Mouse (Mus musculus): ENCODE results near the gene Srrm3. TPM values are rescaled to one million over a fixed set of nuclear protein-coding genes. Genes with fewer than 3 reads are reported as not detected.

Srrm3 gene
- polyA plus RNA-seq, 1 experiment from 2014 or later = 12.3 TPM

DNA sequence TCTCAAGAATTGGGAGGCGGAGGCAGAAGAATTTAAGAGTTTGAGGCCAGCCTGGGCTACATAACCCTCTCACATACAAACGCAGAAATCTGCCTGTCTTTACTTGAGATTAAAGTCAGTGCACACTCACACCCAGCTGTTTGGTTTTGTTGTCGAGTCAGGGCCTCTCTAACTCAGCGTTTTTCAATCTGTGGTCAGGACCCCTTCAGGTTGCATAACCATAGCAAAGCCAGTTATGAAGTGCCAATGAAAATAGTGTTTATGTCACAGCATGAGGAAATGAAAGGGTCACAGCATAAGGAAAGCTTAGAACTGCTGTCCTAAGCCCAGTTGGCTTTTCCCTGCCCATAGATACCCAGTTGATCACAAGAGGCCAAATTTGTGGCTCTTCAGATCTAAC lies 100.2 kb downstream of the Srrm3 start:
- Histone ChIP-seq H3K9ac (ENCODE audit: low read length) (no peak overlapping the region), H3K9me3 (ENCODE audit: control insufficient read depth, low read length) (no peaks in the 10 kb centered on the region), H3K36me3 (ENCODE audit: control insufficient read depth, insufficient read depth, low read length) (peaks cover 8% of the 10 kb centered on the region; the same call in 1 of the 2 replicates), H3K4me2 (ENCODE audit: low read depth, low read length, severe bottlenecking) (no peak overlapping the region), H3K4me1 (replicated peaks; ENCODE audit: control insufficient read depth, insufficient read depth, low read length) (no peaks in the 10 kb centered on the region), H3K27ac (ENCODE audit: low read depth, low read length) (no peak overlapping the region), H3K4me3 (ENCODE audit: low read depth, low read length) (no peak overlapping the region), H3K27me3 (ENCODE audit: control insufficient read depth, insufficient read depth, low read length) (no peaks in the 10 kb centered on the region)
- ATAC-seq (replicated peaks; ENCODE audit: low FRiP score) (no peak), DNase-seq (ENCODE audit: low spot score) (no peak)
- WGBS = 83% methylated on average over 4 of the region's 4 CpGs

DNA sequence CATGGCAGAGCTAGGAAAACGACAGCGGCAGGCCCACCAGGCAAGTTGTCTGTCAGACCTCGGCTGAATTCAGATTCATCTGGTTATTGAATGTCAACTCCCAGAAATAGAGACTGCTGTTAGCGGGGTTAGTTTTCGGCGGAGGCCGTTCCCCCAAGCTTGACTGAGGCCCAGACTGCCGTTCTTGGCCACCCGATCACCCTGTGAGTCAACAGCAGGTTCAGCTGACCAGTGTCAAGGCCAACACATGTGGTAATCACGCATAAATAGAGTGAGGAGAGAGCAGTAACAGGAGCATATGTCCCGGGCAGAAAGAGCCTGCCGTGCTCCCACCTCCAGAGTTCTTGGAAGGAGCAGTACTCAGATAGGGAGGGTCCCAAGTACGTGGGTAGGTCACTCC lies 100.6 kb downstream of the Srrm3 start:
- 85% methylated on average over 13 of the region's 13 CpGs for WGBS
- H3K27ac ChIP-seq (ENCODE audit: low read depth, low read length) = no peak overlapping the region
- H3K4me3 ChIP-seq (ENCODE audit: low read depth, low read length) = no peak overlapping the region
- no peak overlapping the region for H3K9ac ChIP-seq (ENCODE audit: low read length)
- no peaks in the 10 kb centered on the region for H3K27me3 ChIP-seq (ENCODE audit: control insufficient read depth, insufficient read depth, low read length)
- no peak for DNase-seq (ENCODE audit: low spot score)
- H3K9me3 ChIP-seq (ENCODE audit: control insufficient read depth, low read length) = no peaks in the 10 kb centered on the region
- H3K4me2 ChIP-seq (ENCODE audit: low read depth, low read length, severe bottlenecking) = no peak overlapping the region
- no peak for ATAC-seq (replicated peaks; ENCODE audit: low FRiP score)
- peaks cover 8% of the 10 kb centered on the region; the same call in 1 of the 2 replicates for H3K36me3 ChIP-seq (ENCODE audit: control insufficient read depth, insufficient read depth, low read length)
- H3K4me1 ChIP-seq (replicated peaks; ENCODE audit: control insufficient read depth, insufficient read depth, low read length) = no peaks in the 10 kb centered on the region

- peaks cover 8% of the 10 kb centered on the region; the same call in 1 of the 2 replicates for H3K36me3 ChIP-seq (ENCODE audit: control insufficient read depth, insufficient read depth, low read length)
- H3K27me3 ChIP-seq (ENCODE audit: control insufficient read depth, insufficient read depth, low read length) = no peaks in the 10 kb centered on the region
- H3K4me1 ChIP-seq (replicated peaks; ENCODE audit: control insufficient read depth, insufficient read depth, low read length) = no peaks in the 10 kb centered on the region
- ATAC-seq (replicated peaks; ENCODE audit: low FRiP score) (no peak), DNase-seq (ENCODE audit: low spot score) (no peak)
- no peak overlapping the region for H3K9ac ChIP-seq (ENCODE audit: low read length)
- H3K4me2 ChIP-seq (ENCODE audit: low read depth, low read length, severe bottlenecking) = no peak overlapping the region
- WGBS = 83% methylated on average over 12 of the region's 12 CpGs
- no peaks in the 10 kb centered on the region for H3K9me3 ChIP-seq (ENCODE audit: control insufficient read depth, low read length)
- H3K27ac ChIP-seq (ENCODE audit: low read depth, low read length) = no peak overlapping the region
- H3K4me3 ChIP-seq (ENCODE audit: low read depth, low read length) = no peak overlapping the region
Observed at GRCm38 (mm10) chr5:135908185-135908584, 101.5 kb downstream of the Srrm3 start.

DNA sequence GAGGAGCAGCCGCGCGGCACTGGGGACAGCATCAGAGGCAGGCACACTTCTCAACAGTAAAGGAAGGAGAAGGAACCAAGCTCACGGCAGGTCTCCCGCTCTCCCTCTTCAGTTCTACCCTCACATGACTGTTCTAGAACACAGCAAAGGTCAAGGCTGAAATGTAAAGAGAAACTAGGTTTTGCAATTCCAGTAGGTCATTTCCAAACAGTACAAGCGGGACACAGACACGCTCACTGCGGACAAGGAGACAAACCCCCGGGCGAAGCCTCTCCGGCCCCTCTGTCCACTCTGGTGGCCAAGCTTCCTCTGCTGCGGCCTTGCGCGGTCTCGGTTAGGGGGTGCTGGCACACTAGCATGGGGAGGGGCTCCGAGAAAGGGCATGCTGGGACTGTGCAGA lies 102.3 kb downstream of the Srrm3 start:
- 94% methylated on average over 16 of the region's 16 CpGs for WGBS
- Histone ChIP-seq H3K4me2 (ENCODE audit: low read depth, low read length, severe bottlenecking) (no peak overlapping the region), H3K9ac (ENCODE audit: low read length) (no peak overlapping the region), H3K27me3 (ENCODE audit: control insufficient read depth, insufficient read depth, low read length) (no peaks in the 10 kb centered on the region), H3K4me3 (ENCODE audit: low read depth, low read length) (no peak overlapping the region), H3K36me3 (ENCODE audit: control insufficient read depth, insufficient read depth, low read length) (peaks cover 9% of the 10 kb centered on the region; the same call in 1 of the 2 replicates), H3K27ac (ENCODE audit: low read depth, low read length) (no peak overlapping the region), H3K9me3 (ENCODE audit: control insufficient read depth, low read length) (no peaks in the 10 kb centered on the region), H3K4me1 (replicated peaks; ENCODE audit: control insufficient read depth, insufficient read depth, low read length) (no peaks in the 10 kb centered on the region)
- ATAC-seq (replicated peaks; ENCODE audit: low FRiP score) (no peak), DNase-seq (ENCODE audit: low spot score) (no peak)

- H3K4me2 ChIP-seq (ENCODE audit: low read depth, low read length, severe bottlenecking) = no peak overlapping the region
- H3K27me3 ChIP-seq (ENCODE audit: control insufficient read depth, insufficient read depth, low read length) = no peaks in the 10 kb centered on the region
- H3K4me1 ChIP-seq (replicated peaks; ENCODE audit: control insufficient read depth, insufficient read depth, low read length) = no peaks in the 10 kb centered on the region
- DNase-seq (ENCODE audit: low spot score) = no peak
- H3K4me3 ChIP-seq (ENCODE audit: low read depth, low read length) = no peak overlapping the region
- WGBS = 93% methylated on average over 10 of the region's 10 CpGs
- H3K36me3 ChIP-seq (ENCODE audit: control insufficient read depth, insufficient read depth, low read length) = peaks cover 10% of the 10 kb centered on the region; the same call in 1 of the 2 replicates
- no peak for ATAC-seq (replicated peaks; ENCODE audit: low FRiP score)
- H3K9me3 ChIP-seq (ENCODE audit: control insufficient read depth, low read length) = no peaks in the 10 kb centered on the region
- no peak overlapping the region for H3K27ac ChIP-seq (ENCODE audit: low read depth, low read length)
- H3K9ac ChIP-seq (ENCODE audit: low read length) = no peak overlapping the region
Observed at GRCm38 (mm10) chr5:135909646-135910045, 103.0 kb downstream of the Srrm3 start.

GRCm38 (mm10) chr5:135910813-135911212 lies 104.1 kb downstream of the Srrm3 start:
- Histone ChIP-seq H3K4me1 (replicated peaks; ENCODE audit: control insufficient read depth, insufficient read depth, low read length) (no peaks in the 10 kb centered on the region), H3K27ac (ENCODE audit: low read depth, low read length) (no peak overlapping the region), H3K9me3 (ENCODE audit: control insufficient read depth, low read length) (no peaks in the 10 kb centered on the region), H3K9ac (ENCODE audit: low read length) (no peak overlapping the region), H3K4me2 (ENCODE audit: low read depth, low read length, severe bottlenecking) (no peak overlapping the region), H3K27me3 (ENCODE audit: control insufficient read depth, insufficient read depth, low read length) (no peaks in the 10 kb centered on the region), H3K36me3 (ENCODE audit: control insufficient read depth, insufficient read depth, low read length) (peaks cover 10% of the 10 kb centered on the region; the same call in 1 of the 2 replicates), H3K4me3 (ENCODE audit: low read depth, low read length) (no peak overlapping the region)
- WGBS = 90% methylated on average over 25 of the region's 25 CpGs
- ATAC-seq (replicated peaks; ENCODE audit: low FRiP score) = no peak
- DNase-seq (ENCODE audit: low spot score) = no peak

- Histone ChIP-seq H3K36me3 (ENCODE audit: control insufficient read depth, insufficient read depth, low read length) (peaks cover 10% of the 10 kb centered on the region; the same call in 1 of the 2 replicates), H3K27ac (ENCODE audit: low read depth, low read length) (no peak overlapping the region), H3K9ac (ENCODE audit: low read length) (no peak overlapping the region), H3K9me3 (ENCODE audit: control insufficient read depth, low read length) (no peaks in the 10 kb centered on the region), H3K4me1 (replicated peaks; ENCODE audit: control insufficient read depth, insufficient read depth, low read length) (no peaks in the 10 kb centered on the region), H3K4me2 (ENCODE audit: low read depth, low read length, severe bottlenecking) (no peak overlapping the region), H3K27me3 (ENCODE audit: control insufficient read depth, insufficient read depth, low read length) (no peaks in the 10 kb centered on the region), H3K4me3 (ENCODE audit: low read depth, low read length) (no peak overlapping the region)
- WGBS = 90% methylated on average over 11 of the region's 11 CpGs
- no peak for ATAC-seq (replicated peaks; ENCODE audit: low FRiP score)
- DNase-seq (ENCODE audit: low spot score) = no peak
Observed at GRCm38 (mm10) chr5:135911633-135912220, 105.0 kb downstream of the Srrm3 start.

GRCm38 (mm10) chr5:135913201-135913600 lies 106.5 kb downstream of the Srrm3 start:
- Histone ChIP-seq H3K9ac (ENCODE audit: low read length) (no peak overlapping the region), H3K4me2 (ENCODE audit: low read depth, low read length, severe bottlenecking) (no peak overlapping the region), H3K9me3 (ENCODE audit: control insufficient read depth, low read length) (no peaks in the 10 kb centered on the region), H3K36me3 (ENCODE audit: control insufficient read depth, insufficient read depth, low read length) (peaks cover 16% of the 10 kb centered on the region), H3K27ac (ENCODE audit: low read depth, low read length) (no peak overlapping the region), H3K27me3 (ENCODE audit: control insufficient read depth, insufficient read depth, low read length) (no peaks in the 10 kb centered on the region), H3K4me3 (ENCODE audit: low read depth, low read length) (no peak overlapping the region), H3K4me1 (replicated peaks; ENCODE audit: control insufficient read depth, insufficient read depth, low read length) (no peaks in the 10 kb centered on the region)
- ATAC-seq (replicated peaks; ENCODE audit: low FRiP score) (no peak), DNase-seq (ENCODE audit: low spot score) (no peak)
- 84% methylated on average over 5 of the region's 5 CpGs for WGBS

- no peak overlapping the region for H3K4me3 ChIP-seq (ENCODE audit: low read depth, low read length)
Observed at GRCm38 (mm10) chr5:135914156-135914555, 107.5 kb downstream of the Srrm3 start.

More at GRCm38 (mm10) chr5:135914156-135914555, 107.5 kb downstream of the Srrm3 start:
- H3K9ac ChIP-seq (ENCODE audit: low read length) = no peak overlapping the region
- no peaks in the 10 kb centered on the region for H3K4me1 ChIP-seq (replicated peaks; ENCODE audit: control insufficient read depth, insufficient read depth, low read length)
- no peaks in the 10 kb centered on the region for H3K27me3 ChIP-seq (ENCODE audit: control insufficient read depth, insufficient read depth, low read length)
- no peak overlapping the region for H3K4me2 ChIP-seq (ENCODE audit: low read depth, low read length, severe bottlenecking)
- H3K9me3 ChIP-seq (ENCODE audit: control insufficient read depth, low read length) = no peaks in the 10 kb centered on the region
- H3K36me3 ChIP-seq (ENCODE audit: control insufficient read depth, insufficient read depth, low read length) = peaks cover 15% of the 10 kb centered on the region
- DNase-seq (ENCODE audit: low spot score) (no peak), ATAC-seq (replicated peaks; ENCODE audit: low FRiP score) (no peak)
- WGBS = 92% methylated on average over 6 of the region's 6 CpGs
- no peak overlapping the region for H3K27ac ChIP-seq (ENCODE audit: low read depth, low read length)
